Mouse (Mus musculus) telencephalon, adult 2 months (tissue): ENCODE data around the gene Coa4.

ENCODE experiments used
- DNase-seq: peaks from one replicate; pipeline ENCODE4 v3.0.0-alpha.2; 2011; ENCODE audit warnings: low read depth, low spot score

Coa4 gene

DNA sequence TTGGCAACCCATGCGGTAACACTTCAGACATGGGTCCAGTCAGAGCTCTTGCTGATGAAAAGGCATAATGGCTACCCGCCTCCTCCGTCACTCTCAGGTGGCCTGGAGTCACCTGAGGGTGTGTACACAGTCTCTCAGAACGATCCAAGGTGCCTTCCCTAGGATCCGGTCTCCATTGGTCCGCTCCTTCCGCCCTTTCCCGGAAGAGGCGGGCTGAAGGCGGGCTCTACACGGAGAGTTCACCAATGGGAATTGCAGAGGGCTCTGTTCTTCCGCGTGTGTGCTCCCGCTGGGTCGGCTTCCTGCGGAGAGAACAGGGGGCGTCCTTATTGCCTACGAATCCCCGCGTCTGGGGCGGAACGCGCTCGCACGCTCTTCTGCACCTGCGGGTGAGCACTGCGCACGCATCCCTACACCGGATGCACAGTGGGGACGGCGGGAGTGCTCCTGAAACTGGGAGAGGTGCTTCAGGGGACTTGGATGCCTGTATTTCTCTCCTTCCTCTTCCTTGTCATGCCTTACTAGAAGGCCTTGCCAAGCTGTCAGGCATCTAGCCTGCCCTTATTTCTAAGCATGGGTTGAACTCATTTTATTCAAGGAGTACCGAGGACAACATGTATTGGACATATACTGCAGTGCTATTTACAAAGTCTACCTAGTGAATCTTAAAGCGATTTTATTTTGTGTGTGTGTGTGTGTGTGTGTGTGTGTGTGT is at the start of gene Coa4:
Coa4 (plus strand) TSS at position 268 of the 715 bp plus-strand sequence.
- peak; percentile 96 for DNase-seq

DNA sequence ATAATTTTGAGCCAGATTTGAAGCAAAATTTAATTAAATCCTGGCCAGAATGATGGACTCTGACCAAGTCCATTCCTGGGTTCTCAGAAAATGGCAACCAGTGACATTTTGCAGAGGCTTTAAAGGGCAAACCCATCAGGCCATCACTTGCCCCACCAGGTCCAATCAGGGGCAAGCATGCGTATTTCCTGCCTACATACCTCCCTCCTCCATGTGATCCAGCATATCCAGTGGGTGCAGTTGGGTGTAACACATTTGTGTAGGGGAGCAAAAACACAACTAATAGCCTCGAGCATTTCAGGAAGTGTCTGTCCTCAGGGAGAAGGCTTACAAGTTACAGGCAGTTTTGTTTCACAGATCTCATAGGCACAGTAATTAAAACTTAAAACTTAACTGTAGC is 49.6 kb upstream of the Coa4 start:
- DNase-seq = no peak

DNA sequence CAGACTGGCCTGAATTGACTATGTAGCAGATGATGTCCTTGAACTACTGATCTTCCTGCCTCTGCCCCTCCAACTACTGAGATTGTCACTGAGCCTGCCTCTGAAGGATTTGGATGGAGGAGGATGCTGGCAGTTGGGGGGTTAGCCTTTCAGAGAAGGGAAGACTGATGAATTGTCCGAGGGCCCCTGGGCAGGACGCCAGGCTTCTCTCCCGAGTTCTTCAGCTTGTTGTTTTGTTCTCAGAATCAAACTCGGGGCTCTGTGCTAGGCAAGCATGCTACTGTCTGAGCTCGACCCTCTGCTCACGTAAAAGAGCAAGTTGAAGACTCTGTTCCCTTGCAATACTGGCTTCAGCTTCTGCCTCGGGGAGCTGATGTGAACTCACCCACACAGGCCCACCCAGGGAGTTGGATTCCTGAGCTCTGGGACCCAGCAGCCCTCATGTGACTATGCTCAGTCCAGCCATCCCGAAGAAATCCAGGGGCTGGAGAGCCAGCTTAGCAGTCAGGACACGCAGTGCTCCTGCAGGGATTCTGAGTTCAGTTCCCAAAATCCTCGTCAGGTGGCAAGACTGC is 48.3 kb upstream of the Coa4 start:
- DNase-seq = no peak

DNA sequence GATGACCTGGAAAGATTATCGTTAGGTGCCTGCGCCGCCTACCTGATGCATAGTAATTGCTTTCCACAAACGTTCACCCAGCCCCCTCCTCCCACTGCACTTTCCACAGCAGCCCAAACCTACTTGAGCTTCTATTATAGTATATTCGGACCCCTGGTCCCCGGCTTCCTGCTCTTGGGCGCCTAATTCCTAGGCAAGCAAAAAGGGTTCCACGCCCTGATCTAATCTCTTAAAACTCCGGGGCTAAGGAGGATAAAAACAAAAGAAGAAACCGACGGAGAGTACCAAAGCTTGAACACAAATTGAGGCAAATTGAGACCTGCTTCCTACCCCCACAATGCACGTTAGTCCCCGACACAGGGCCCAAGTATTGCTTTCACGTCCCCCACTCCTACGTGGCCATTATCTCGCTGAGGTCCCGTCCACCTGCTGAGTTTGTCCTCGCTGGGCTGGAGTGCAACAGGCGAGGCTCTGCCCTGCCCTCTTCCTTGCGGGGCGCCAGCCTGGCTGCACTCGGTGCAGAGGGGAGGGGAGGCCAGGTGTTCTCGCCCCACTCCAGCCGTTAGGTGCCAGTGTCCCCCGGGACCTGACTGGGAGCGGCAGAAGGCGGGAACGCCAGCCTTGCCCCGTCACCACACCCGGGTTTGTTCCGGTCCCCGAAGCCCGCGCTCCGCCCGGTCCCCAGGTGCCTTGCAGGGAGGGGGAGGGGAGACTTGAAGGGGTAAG is 44.3 kb upstream of the Coa4 start:
- DNase-seq = no peak

DNA sequence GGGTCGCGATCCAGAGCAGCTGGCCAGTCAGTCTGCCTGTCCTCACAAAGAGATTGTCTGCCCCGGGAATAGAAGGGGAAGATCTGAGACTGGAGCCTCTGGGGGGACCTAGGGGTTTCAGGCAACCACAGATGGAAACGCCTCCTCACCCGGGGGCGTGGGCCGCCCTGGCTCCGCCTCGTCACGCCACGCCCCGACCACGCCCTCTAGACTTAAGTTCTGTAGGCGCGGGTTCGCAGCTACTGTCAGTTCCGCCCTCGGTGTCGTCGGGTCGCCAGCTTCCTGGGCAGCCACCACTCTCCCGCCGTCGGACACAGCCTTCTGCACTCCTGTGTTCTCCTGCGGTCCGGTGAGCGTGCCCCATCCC is 43.8 kb upstream of the Coa4 start, which contains the start of gene Ucp2:
Ucp2 (plus strand) TSS at position 221 of the 367 bp plus-strand sequence.
- no peak for DNase-seq

DNA sequence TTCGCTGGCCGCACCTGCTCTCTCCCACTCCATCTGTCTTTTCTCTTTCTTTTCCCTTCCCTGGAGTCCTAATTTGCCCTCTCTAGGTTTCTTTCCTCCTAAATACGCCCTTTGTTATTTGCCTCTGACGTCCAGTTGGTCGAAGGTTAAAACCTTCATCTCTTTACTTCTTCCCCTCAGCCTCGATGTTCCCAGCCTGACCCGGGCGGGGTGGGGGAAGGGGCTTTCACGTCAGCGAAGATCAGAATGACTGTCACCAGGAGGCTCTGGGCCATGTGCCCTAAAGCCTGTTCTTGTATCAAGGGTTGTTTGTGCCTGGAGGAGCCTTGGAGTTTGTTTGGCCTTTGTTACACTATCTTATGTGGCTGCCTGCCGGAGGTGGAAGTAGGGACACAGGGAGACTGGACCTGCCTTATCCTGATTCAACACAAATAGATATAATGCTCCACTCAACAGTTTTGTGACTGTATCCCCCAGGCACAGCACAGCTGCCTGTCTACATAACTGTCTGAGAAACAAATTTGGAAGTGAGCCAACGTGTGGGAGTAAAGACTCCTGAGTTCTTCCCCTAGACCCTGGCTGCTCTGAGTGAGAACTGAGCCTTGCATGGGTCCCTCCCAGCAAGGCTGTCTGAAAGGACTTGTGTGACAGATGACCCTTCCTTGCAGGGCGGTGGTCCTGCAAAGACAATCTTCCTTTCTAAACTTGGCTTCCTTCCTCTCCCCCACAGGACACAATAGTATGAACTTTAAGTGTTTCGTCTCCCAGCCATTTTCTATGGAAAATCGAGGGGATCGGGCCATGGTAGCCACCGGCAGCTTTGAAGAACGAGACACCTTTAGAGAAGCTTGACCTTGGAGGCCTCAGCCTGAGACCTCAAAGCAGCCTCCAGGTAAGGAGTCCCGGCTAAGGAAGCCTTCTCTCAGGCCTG is 43.1 kb upstream of the Coa4 start:
- DNase-seq = no peak

DNA sequence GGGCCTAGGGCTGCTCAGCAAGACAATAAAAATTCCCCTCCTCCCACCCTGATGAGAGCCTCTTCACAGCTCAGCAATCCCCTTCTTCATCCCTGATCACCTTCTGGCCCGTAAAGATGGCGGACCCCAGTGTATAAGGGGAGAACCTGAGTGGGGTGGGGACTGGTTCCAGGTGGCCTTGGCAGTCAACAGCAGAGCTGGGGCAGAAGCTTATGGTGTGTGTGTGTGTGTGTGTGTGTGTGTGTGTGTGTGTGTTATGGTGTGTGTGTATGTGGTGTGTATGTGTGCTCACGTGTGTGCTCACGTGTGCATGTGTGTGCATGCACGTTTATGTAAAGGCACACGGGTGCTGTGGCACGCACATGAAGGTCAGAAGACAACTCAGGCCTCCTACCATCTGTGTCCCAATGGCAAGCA is 42.4 kb upstream of the Coa4 start:
- DNase-seq = no peak

DNA sequence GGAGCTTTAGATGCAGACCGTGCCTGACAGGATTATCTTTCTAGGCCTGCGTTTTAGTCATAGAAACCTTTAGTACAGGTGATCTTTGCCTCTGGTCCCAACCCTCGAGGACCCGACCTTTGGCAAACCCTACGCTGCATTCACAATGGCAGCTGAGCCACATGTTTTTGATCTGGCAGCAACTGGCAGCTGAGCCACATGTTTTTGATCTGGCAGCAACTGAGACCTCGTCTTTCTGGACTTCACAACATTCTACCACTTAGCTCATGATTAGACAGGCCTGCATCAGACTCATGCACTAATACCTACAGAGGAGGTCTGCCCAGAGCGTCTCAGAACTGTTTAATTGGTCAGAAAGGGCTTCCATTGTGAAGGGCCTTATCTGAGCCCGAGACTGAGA is 41.8 kb upstream of the Coa4 start:
- DNase-seq = no peak

DNA sequence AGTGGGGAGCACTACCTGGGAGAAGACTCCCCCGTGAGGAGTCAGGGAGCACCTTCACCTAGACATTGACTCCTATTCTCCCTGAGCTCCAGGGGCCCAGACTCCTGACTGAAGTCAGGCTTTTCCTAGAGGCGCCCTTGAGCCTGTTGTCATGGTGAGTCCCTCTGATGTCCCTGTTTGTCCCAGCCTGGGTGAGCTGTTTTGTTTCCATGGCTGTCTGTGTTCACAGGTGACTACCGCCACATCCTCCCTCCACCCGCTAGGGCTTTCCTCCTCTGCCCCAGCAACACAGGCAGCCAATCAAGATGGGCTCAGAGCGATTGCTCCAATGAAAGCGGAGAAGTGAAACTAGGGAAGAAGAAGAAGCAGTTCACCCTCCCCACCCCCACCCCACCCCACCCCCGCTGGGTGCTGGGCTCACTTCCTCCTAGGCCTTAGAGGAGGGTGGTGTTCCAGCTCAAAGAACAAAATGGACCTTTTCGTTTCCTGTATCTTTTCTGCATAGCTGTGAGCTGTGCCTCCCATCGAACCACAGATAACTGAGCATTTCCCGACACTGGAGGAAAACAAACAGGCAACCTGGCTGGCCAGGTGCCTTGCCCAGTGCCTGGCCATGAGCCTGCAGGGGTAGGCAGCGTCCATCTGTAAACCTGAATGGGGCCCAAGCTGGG is 41.2 kb upstream of the Coa4 start:
- DNase-seq = peak; percentile 79

DNA sequence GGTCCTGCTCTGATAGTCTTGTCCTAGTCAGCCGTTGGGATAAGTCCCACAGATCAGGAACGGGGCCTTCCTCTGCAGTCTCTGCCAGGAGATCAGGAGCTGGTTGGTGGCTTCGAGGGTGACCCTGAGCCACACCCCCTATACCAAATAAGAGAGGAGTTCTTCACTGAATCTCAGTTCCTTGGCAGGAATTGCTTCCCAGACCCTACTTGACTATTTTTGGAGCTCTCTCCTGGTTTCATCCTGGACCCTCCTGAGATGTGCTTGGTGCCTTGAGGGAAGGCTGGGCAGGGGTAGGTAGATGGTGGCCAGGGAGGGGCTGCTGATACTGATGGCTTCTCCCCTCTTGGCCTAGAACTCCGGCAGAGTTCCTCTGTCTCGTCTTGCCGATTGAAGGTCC is 40.5 kb upstream of the Coa4 start:
- DNase-seq = no peak

DNA sequence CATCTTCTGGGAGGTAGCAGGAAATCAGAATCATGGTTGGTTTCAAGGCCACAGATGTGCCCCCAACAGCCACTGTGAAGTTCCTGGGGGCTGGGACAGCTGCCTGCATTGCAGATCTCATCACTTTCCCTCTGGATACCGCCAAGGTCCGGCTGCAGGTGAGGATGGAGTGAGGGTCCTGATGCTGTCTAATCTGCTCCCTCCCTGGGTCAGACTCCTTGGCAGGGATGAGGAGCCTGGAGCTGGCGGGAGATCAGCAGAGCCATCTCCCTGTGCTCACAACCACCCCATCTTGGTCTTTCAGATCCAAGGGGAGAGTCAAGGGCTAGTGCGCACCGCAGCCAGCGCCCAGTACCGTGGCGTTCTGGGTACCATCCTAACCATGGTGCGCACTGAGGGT is 40.1 kb upstream of the Coa4 start:
- no peak for DNase-seq

DNA sequence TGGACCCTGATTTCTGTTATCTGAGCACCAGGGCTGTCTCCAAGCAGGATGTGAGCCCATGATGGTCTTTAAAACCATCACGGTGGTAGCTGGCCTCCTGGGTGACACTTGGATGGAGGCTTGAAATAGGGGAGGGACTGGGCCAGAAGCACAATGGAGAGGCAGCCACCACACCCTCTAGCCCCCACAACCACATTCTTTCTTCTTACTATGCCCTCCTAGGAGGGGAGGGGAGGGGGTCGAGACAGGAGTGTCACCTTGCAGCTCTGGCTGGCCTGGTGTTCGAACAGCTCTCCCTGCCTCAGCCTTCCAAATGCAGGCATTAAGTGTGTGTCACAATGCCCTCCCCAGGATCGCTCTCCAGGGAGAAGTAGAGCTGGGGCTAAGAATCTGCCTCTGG is 39.5 kb upstream of the Coa4 start:
- DNase-seq = no peak

DNA sequence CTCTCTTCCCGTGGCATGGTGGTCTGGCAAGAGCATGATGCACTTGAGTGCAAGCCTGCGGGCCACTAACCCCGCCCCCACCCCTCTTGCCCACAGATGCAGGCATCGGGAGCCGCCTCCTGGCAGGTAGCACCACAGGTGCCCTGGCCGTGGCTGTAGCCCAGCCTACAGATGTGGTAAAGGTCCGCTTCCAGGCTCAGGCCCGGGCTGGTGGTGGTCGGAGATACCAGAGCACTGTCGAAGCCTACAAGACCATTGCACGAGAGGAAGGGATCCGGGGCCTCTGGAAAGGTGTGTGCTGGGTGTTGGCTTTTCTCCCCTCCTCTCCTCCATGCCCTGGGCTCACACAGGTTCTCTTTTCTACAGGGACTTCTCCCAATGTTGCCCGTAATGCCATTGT is 38.9 kb upstream of the Coa4 start:
- no peak for DNase-seq

DNA sequence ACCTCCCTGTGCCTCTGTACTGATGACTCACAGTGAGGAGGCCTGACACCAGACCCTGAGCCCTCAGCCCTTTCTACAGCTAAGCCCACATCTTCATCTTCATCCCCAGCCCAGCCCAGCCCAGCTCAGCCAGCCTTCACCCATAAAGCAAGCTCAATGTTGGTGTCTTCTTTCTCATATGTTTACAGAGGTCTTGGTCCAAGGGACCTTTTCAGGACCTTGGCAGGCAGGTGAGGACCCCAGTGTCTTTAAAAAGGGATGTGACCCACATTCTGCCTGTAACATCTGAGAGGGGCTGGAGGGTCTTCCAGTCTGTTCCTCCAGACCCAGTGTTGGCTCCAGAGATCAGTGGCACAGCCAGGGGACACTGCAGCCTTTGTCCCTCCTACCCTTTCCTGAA is 37.4 kb upstream of the Coa4 start:
- no peak for DNase-seq

DNA sequence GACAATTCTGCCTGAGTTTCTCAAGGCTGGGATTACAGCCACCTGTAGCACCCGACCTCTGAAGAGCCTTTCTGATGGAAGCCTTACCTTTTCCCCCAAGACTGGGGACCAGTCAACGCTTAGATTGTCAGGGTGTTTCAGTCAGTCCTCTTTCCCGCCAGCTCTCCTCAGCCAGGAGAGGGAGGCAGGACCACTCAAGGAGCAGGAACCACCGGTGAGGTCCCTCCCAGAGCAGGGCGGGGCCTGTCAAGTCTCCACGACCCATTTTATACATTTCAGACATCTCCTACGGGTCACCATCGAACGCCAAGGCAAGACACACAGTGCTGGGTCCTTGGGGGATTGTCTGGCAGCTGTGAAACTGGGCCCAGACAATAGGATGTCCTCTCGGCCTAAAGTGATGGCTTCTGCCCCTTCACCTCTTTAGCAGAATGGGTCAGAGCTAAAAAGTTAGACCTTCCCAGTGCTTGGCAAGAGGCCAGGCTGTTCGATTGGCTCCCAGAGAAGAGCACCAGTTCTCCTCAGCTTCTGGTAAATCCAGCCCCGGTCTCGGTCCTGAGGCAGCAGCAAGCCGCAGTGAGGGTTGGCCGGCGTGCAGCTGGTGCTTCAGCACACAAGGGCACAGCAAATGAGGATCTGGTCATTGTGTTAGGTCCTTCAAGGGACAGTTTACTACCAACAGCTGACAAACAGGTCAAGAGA is 36.4 kb upstream of the Coa4 start:
- DNase-seq = no peak

DNA sequence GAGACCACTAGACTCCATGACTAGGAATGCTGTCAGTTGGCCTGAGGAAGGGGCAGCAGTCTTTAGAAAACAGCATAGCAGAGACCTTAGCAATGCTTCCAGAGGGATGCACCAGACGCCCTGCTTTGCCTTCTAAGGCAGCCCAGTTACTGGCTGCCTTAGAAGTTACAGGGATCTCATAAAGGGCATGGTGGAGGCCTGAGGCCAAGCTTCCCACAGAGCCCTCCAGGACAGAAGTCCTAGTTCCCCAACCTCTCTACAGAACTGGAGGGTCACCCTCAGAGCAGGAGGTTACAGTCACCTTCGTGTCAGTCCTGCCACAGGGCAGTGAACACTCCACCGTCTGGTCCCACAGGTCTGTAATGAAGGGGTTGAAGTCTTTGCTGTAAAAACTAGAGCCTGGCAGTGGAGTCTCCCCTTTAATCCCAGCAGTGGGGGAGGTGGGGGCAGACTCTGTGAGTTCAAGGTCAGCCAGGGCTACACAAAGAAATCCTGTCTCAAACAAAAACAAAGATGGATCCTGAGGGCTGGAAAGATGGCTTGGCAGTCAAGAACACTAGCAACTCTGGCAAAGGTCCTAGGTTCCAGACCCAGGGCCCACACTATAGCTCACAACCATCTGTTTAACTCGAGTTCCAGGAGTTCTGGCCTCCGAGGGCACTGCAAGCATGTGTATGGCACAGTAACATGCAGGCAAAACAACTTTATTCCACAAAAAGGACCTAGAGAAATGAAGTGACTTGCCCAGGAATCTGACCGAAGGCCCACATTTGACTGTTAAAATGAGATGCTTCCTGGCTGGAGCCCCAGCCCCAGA is 35.6 kb upstream of the Coa4 start:
- DNase-seq = no peak

DNA sequence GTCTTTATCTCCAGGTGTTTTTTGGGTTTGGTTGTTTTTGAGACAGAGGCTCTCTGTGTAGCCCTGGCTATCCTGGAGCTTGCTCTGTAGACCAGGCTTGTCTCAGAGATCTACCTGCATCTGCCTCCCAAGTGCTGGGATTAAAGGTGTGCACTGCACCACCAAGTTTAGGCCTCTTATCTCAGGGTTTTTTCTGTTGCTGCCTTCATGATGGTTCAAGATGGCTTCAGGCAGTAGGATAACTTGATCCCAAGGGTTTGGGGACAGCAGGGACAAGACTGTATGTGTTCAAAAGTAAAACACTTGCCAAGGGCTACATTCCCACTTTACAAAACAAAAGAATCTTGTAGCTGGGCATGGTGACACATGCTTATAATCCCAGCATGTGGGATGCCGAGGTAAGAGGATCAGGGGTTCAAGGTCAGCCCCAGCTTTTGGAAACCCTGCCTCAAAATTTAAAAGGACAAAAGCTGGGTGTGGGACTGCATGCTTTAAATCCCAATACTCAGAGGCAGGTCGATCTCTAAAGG is 35.0 kb upstream of the Coa4 start:
- DNase-seq = no peak

DNA sequence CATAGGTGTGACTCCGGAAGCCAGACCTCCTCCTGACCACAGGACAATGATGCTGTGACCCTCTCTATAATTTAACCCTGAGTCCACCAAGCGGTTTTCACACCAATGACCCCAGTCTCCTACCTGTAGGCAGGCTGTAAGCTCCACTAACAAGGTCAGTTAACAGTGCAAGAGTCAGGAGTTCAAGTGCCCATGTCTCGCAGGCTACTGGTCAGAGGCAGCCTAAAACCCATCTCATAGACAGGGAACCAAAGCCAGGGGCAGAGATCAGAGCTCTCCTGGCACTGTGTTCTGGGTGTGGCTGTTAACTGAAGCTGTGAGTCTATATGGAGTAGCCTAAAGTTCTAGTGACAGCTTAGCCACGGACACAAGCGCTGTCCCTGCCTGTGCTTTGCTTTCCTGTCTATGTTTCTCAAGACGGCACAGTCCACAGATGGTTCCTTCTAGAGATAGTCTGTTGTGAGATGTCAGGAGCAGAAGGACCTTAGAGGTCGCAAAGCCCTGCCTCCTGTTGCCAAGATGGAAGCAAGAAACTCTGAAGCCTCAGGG is 34.4 kb upstream of the Coa4 start:
- no peak for DNase-seq

DNA sequence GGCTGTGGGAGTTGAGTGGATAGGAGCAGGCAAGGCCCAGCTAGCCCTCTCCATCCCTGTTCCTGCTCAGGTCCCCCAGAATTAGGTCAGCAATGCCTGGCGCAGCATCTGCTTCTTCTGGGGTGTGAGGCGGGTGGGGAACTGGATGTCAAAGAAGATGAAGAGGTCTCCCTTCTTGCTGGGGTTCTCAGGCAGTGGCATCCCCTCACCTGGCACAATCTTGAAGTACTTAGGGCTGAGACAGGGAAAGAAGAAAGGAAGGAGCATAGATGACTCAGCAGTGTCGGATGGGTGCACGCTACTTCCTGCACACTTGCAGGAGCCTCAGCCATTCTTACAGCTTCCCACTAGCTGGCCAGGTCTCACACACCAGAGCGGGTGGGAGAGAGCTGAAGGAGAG is 33.8 kb upstream of the Coa4 start:
- DNase-seq = no peak
